Mouse (Mus musculus): ENCODE data around the gene Tomm40. TPM values are rescaled to one million over a fixed set of nuclear protein-coding genes. Genes with fewer than 3 reads are reported as not detected.

Tomm40 gene
- polyA plus RNA-seq (2015; fragmentation: Nextera tagmentation; extraction: Ambion mirVana): 119 and 124 TPM in 2 replicates

DNA sequence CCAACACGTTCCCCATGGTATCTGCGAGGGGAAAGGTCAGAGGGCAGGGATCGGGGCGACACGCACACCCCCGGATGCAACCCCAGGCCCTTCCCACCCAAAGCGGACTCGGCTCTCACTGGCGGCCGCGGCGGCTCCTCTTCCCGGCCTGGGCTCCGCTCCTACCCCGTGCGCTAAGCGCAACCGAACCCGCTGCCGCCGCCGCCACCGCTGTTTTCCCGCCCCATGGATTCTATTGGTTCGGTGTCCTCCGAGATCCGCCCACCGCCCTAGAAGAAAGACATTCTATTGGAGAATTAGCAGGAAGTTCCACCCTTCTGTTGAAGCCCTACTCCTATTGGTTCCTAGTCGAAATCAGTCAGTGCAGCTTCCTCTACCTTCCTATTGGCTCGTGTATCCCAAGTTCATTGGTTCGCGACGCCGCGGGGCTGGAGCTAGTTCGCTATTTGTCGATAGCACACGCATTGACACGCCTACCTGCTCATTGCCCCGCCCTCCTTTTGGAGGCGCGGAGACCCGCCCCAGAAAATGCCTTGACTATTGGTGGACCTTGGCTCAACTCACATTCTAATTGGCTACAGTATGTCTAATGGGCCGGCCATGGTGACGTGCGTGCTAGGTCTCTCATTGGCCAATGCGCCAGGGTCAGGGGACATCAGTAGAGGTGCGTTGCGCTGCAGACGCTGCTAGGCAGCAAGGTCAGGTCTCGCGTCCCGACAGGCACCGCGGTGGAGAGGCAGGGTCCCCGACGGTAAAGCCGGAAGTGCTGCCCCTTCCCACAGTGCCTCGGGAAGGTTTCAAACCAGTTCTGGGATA is at the start of gene Tomm40:
Tomm40 (minus strand) TSS at position 200 of the 816 bp plus-strand sequence.
- Histone ChIP-seq H3K4me1 (replicated peaks) (peaks cover 26% of the 10 kb centered on the region), H3K4me2 (peak within 1 kb of the TSS; percentile 98), H3K4me3 (peak within 1 kb of the TSS; percentile 97), H3K27ac (peak within 1 kb of the TSS; percentile 93), H3K27me3 (no peaks in the 10 kb centered on the region), H3K36me3 (peaks cover 44% of the 10 kb centered on the region), H3K9ac (peak within 1 kb of the TSS; percentile 98), H3K9me3 (no peaks in the 10 kb centered on the region)
- under 1% methylated on average over 59 of the region's 59 CpGs for WGBS
- peak; percentile 99 for ATAC-seq (ENCODE audit: low FRiP score)

- Histone ChIP-seq H3K4me3 (no peak overlapping the region), H3K4me2 (no peak overlapping the region)
- WGBS: 89% methylated on average over 9 of the region's 9 CpGs
These were observed 49.3 kb upstream of the Tomm40 start for GRCm38 (mm10) chr7:19764581-19764980.

GRCm38 (mm10) chr7:19763829-19764477 is 48.7 kb upstream of the Tomm40 start:
- Histone ChIP-seq H3K4me3 (no peak overlapping the region), H3K4me2 (no peak overlapping the region), H3K36me3 (no peaks in the 10 kb centered on the region), H3K9me3 (no peaks in the 10 kb centered on the region), H3K27me3 (peaks cover 11% of the 10 kb centered on the region), H3K9ac (no peak overlapping the region), H3K27ac (no peak overlapping the region), H3K4me1 (replicated peaks) (no peaks in the 10 kb centered on the region)
- 87% methylated on average over 13 of the region's 13 CpGs for WGBS
- ATAC-seq (ENCODE audit: low FRiP score): no peak

More at GRCm38 (mm10) chr7:19764581-19764980, 49.3 kb upstream of the Tomm40 start:
- Histone ChIP-seq H3K4me1 (replicated peaks) (peaks cover 2% of the 10 kb centered on the region), H3K9ac (no peak overlapping the region), H3K27me3 (peaks cover 17% of the 10 kb centered on the region), H3K36me3 (no peaks in the 10 kb centered on the region), H3K9me3 (no peaks in the 10 kb centered on the region), H3K27ac (no peak overlapping the region)
- no peak for ATAC-seq (ENCODE audit: low FRiP score)

- 84% methylated on average over 11 of the region's 11 CpGs for WGBS
- no peak overlapping the region for H3K9ac ChIP-seq
- H3K36me3 ChIP-seq: no peaks in the 10 kb centered on the region
- no peaks in the 10 kb centered on the region for H3K9me3 ChIP-seq
- no peaks in the 10 kb centered on the region for H3K27me3 ChIP-seq
- no peak for ATAC-seq (ENCODE audit: low FRiP score)
- H3K4me2 ChIP-seq: no peak overlapping the region
- H3K27ac ChIP-seq: no peak overlapping the region
- H3K4me3 ChIP-seq: no peak overlapping the region
- no peaks in the 10 kb centered on the region for H3K4me1 ChIP-seq (replicated peaks)
These were observed 47.0 kb upstream of the Tomm40 start for GRCm38 (mm10) chr7:19762283-19762682.

DNA sequence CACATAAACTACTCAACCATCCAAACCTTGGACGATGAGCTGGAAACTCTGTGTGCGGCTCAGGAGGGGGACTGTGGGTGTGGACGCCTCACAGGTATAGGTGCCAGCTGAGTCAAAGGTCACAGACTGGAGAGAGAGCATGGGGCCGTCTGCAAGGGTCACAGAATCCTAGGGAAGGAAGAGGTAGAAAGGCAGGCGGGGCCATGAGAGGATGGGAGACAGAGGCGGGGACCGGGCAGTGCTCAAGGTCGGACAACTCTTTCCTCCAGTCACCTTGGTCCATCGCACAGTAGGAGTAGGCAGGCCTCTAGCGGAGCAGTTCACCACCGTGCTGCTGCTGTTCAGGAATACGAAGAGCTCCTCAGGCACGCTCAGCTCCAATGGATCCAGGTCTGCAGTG is 44.8 kb upstream of the Tomm40 start:
- H3K4me1 ChIP-seq (replicated peaks): no peaks in the 10 kb centered on the region
- WGBS: 87% methylated on average over 13 of the region's 13 CpGs
- no peak for ATAC-seq (ENCODE audit: low FRiP score)
- H3K27me3 ChIP-seq: no peaks in the 10 kb centered on the region
- H3K36me3 ChIP-seq: no peaks in the 10 kb centered on the region
- no peak overlapping the region for H3K4me3 ChIP-seq
- H3K9ac ChIP-seq: no peak overlapping the region
- no peak overlapping the region for H3K27ac ChIP-seq
- H3K9me3 ChIP-seq: no peaks in the 10 kb centered on the region
- H3K4me2 ChIP-seq: no peak overlapping the region

DNA sequence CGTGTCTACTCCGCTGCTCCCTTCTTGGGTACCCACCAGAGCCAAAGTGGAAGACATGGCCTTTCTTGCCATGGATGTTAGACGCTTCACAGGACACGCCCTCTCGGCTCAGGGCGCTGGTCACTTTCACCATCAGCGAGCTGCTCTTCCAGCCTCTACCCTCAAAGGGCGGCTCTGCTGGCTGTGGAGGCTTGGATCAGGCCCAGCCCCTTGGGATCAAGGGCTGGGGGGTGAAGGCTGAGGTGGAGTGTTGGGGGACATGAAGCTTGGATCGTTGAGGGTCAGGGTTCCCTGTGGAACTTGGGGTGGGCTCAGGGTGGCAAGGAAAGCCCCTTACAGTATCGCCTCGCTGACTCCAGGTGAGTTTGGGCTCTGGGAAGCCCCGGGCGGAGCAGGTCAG is 43.4 kb upstream of the Tomm40 start:
- no peaks in the 10 kb centered on the region for H3K27me3 ChIP-seq
- no peak overlapping the region for H3K4me3 ChIP-seq
- 89% methylated on average over 13 of the region's 13 CpGs for WGBS
- H3K9ac ChIP-seq: no peak overlapping the region
- no peak overlapping the region for H3K27ac ChIP-seq
- H3K36me3 ChIP-seq: no peaks in the 10 kb centered on the region
- no peak for ATAC-seq (ENCODE audit: low FRiP score)
- H3K9me3 ChIP-seq: no peaks in the 10 kb centered on the region
- no peaks in the 10 kb centered on the region for H3K4me1 ChIP-seq (replicated peaks)
- no peak overlapping the region for H3K4me2 ChIP-seq

DNA sequence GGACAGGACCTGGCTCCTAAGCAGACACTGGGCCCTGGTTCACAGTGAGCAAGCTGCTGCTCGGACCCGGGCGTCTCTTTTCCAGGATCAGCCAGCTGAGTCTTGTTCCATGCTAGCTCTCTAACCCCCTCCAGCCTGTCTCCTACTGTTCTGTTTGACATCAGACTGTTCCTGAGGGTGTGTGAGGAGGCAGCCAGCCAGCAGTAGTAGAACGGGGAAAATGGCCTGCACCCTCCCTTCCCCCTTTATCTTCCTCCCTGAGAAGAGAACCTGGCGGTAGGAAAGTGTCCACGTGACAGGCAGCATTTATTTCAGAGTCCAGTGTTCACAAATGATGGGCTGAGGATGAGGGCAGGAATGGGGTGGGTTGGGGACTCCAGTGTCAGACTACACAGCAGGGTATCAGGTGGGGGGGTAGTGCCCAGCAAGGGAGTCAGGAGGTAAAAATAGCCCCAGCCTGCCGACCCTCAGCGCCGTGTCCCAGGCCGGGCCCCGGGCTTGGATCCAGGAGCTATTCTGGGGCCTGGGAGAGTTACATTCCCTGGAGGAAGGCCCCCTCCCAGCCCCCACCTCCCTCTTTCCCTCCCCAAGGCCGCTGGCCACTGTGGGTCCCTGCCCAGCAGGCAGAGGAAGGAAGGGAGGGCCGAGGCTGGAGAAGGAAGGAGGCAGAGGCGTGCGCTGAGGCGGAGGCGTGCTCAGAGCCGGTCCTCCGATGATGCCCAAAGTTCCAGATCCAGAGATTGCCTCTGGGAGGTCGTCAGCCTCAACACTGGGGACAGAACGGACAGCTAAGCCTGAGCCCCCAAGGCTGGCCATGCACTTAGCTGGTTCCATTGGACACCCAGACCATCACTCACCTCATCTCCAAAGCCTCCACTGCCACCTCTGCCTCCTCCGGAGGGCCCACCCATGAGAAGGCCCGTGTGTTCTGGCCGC is 40.9 kb upstream of the Tomm40 start:
- ATAC-seq (ENCODE audit: low FRiP score): no peak
- Histone ChIP-seq H3K27me3 (no peaks in the 10 kb centered on the region), H3K4me2 (no peak overlapping the region), H3K9ac (no peak overlapping the region), H3K36me3 (no peaks in the 10 kb centered on the region), H3K9me3 (no peaks in the 10 kb centered on the region), H3K4me3 (no peak overlapping the region), H3K4me1 (replicated peaks) (no peaks in the 10 kb centered on the region), H3K27ac (no peak overlapping the region)
- WGBS: 75% methylated on average over 22 of the region's 24 CpGs

GRCm38 (mm10) chr7:19755008-19755407 is 39.8 kb upstream of the Tomm40 start:
- no peak overlapping the region for H3K4me3 ChIP-seq
- no peaks in the 10 kb centered on the region for H3K9me3 ChIP-seq
- no peaks in the 10 kb centered on the region for H3K36me3 ChIP-seq
- WGBS: 93% methylated on average over 2 of the region's 2 CpGs
- no peak for ATAC-seq (ENCODE audit: low FRiP score)
- H3K27ac ChIP-seq: no peak overlapping the region
- no peak overlapping the region for H3K9ac ChIP-seq
- H3K27me3 ChIP-seq: no peaks in the 10 kb centered on the region
- peaks cover 6% of the 10 kb centered on the region for H3K4me1 ChIP-seq (replicated peaks)
- H3K4me2 ChIP-seq: no peak overlapping the region

DNA sequence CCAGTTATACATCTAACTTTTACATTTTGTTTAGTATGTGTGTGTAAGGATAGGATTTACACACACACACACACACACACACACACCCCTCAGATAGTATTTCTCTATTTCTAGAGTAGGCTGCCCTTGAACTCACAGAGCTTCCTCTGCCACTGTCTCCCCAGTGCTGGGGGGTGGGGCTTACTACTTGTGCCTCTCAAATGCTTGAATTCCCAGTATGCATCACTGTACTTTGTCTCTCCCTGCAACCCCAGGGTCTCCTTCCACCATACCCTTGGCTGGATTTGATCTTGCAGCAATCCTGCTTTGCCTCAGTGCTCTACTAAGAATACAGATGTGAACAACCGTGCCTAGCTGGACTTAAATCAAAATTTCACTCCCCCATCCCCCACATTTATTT is 38.8 kb upstream of the Tomm40 start:
- no peaks in the 10 kb centered on the region for H3K27me3 ChIP-seq
- no peaks in the 10 kb centered on the region for H3K9me3 ChIP-seq
- no peak overlapping the region for H3K4me3 ChIP-seq
- 91% methylated on average over 1 of the region's 1 CpGs for WGBS
- H3K36me3 ChIP-seq: no peaks in the 10 kb centered on the region
- peaks cover 6% of the 10 kb centered on the region for H3K4me1 ChIP-seq (replicated peaks)
- H3K9ac ChIP-seq: no peak overlapping the region
- no peak overlapping the region for H3K27ac ChIP-seq
- ATAC-seq (ENCODE audit: low FRiP score): no peak
- H3K4me2 ChIP-seq: no peak overlapping the region

GRCm38 (mm10) chr7:19753587-19753986 is 38.3 kb upstream of the Tomm40 start:
- peaks cover 8% of the 10 kb centered on the region for H3K4me1 ChIP-seq (replicated peaks)
- no peak overlapping the region for H3K27ac ChIP-seq
- WGBS: 82% methylated on average over 7 of the region's 7 CpGs
- H3K4me2 ChIP-seq: no peak overlapping the region
- H3K36me3 ChIP-seq: no peaks in the 10 kb centered on the region
- H3K27me3 ChIP-seq: no peaks in the 10 kb centered on the region
- H3K4me3 ChIP-seq: no peak overlapping the region
- no peak overlapping the region for H3K9ac ChIP-seq
- H3K9me3 ChIP-seq: no peaks in the 10 kb centered on the region
- no peak for ATAC-seq (ENCODE audit: low FRiP score)

DNA sequence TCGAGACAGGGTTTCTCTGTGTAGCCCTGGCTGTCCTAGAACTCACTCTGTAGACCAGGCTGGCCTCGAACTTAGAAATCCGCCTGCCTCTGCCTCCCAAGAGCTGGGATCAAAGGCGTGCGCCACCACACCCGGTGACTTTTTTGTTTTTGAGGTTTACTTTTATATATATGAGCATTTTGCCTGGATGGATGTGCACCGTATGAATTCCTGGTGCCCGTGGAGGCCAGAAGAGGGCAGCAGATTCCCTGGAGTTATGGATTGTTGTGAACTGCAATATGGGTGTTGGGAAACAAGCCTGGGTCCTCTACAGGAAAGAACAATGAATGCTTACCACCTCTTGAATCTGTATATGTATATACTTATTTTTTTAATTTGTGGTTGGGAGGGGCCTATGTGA is 37.4 kb upstream of the Tomm40 start:
- Histone ChIP-seq H3K27ac (no peak overlapping the region), H3K4me2 (no peak overlapping the region), H3K36me3 (no peaks in the 10 kb centered on the region), H3K4me1 (replicated peaks) (peaks cover 17% of the 10 kb centered on the region), H3K9me3 (no peaks in the 10 kb centered on the region), H3K9ac (no peak overlapping the region), H3K4me3 (no peak overlapping the region), H3K27me3 (no peaks in the 10 kb centered on the region)
- 77% methylated on average over 8 of the region's 8 CpGs for WGBS
- ATAC-seq (ENCODE audit: low FRiP score): no peak

DNA sequence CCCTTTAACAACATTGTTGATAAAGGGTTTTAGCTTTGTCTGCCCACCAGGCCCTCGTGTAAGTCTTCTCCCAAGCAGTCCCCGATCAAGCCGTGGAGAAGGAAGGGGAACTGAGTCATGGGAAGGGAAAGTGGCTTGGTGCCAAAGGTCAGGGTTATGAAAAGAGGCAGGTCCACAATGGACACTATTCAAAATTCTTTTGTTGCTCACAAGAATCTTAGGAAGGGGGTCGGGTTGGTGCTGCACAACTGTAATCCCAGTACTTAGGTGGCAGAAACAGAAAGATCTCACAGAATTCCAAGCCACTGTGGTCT is 35.8 kb upstream of the Tomm40 start:
- peaks cover 32% of the 10 kb centered on the region for H3K4me1 ChIP-seq (replicated peaks)
- 58% methylated on average over 4 of the region's 4 CpGs for WGBS
- H3K36me3 ChIP-seq: no peaks in the 10 kb centered on the region
- H3K9ac ChIP-seq: no peak overlapping the region
- H3K4me2 ChIP-seq: no peak overlapping the region
- no peaks in the 10 kb centered on the region for H3K9me3 ChIP-seq
- no peak for ATAC-seq (ENCODE audit: low FRiP score)
- no peak overlapping the region for H3K27ac ChIP-seq
- no peaks in the 10 kb centered on the region for H3K27me3 ChIP-seq
- H3K4me3 ChIP-seq: no peak overlapping the region
